In the genomic region with DNA sequence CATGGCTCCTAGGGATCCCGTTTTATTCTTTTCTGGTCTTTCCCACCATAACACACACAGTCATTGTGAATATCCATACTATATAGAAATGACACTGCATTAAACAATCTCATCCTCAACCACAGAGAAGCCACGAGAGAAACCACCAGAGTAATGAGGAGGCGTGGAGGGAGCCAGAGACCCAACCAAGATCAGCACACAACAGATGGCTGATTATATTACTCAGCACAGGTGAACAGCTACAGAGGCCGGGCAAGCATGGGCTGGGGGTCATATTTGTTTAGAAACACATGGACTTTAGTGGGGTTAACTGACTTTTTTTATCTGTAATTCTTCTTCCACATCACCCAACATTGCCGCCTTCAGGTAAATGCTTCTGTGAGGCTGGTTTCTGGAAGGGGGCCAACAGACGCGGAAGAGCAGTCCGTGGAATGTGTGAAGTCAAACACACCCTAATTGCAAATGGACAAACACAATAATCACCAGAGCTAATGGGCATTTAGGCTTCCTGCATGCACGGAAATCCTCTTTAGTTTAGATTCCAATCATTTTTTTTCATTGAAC, we compare ENCODE assay signal across 17 mouse cellular contexts.
DNase-seq lines count a peak whose midpoint lies in the region; ATAC-seq and TF ChIP-seq lines count a peak whose summit lies in the region.
"Had no signal": no experiment of that assay in that cellular context is flagged by ENCODE, and none has a peak within 500 bp of the region (broad histone marks: within the 10 kb centered on the region; RNA-seq: fewer than 3 reads in every experiment).

No protein-coding gene starts in this region.

- ATAC-seq in neural tube, embryonic 15.5 days (ENCODE audit: low FRiP score): no peak
- ATAC-seq: forebrain, embryonic 14.5 days had no signal

- H3K27me3 ChIP-seq in myocyte (ENCODE audit: control insufficient read depth, insufficient read depth, insufficient read length): no peaks in the 10 kb centered on the region
- no peaks in the 10 kb centered on the region for H3K27me3 ChIP-seq in neural tube, embryonic 15.5 days (replicated peaks)
- H3K27me3 ChIP-seq: liver, embryonic 15.5 days had no signal

- no peak overlapping the region for H3ac ChIP-seq in myocyte (ENCODE audit: control insufficient read depth, insufficient read length)

- H3K36me3 ChIP-seq in myocyte (ENCODE audit: control insufficient read depth, insufficient read depth): no peaks in the 10 kb centered on the region
- H3K36me3 ChIP-seq in neural tube, embryonic 15.5 days: no peaks in the 10 kb centered on the region
- H3K36me3 ChIP-seq: heart, embryonic 13.5 days; liver, embryonic 15.5 days; midbrain, embryonic 12.5 days had no signal

- peaks cover 35% of the 10 kb centered on the region for H3K4me1 ChIP-seq in neural tube, embryonic 15.5 days
- H3K4me1 ChIP-seq: heart, embryonic 13.5 days; liver, embryonic 15.5 days had no signal

- H3K9ac ChIP-seq in neural tube, embryonic 15.5 days (replicated peaks): no peak overlapping the region
- H3K9ac ChIP-seq: heart, embryonic 13.5 days; liver, embryonic 15.5 days; midbrain, embryonic 12.5 days had no signal

- H3K4me3 ChIP-seq in myocyte: no peak overlapping the region
- no peak overlapping the region for H3K4me3 ChIP-seq in neural tube, embryonic 15.5 days (replicated peaks)
- H3K4me3 ChIP-seq: erythroblast, embryonic 14.5 days; heart, embryonic 13.5 days; liver, embryonic 15.5 days; midbrain, embryonic 12.5 days had no signal

- no peak overlapping the region for H3K27ac ChIP-seq in neural tube, embryonic 15.5 days (replicated peaks)
- H3K27ac ChIP-seq: heart, embryonic 13.5 days; liver, embryonic 15.5 days; midbrain, embryonic 12.5 days had no signal

- TF ChIP-seq POLR2A in myocyte (IDR thresholded peaks at IDR 0.05; ENCODE audit: insufficient read length, low read depth): no peak

- H3K9me3 ChIP-seq in neural tube, embryonic 15.5 days (replicated peaks): no peaks in the 10 kb centered on the region
- H3K9me3 ChIP-seq: heart, embryonic 13.5 days; liver, embryonic 15.5 days; midbrain, embryonic 12.5 days had no signal

- intact Hi-C loops in left cerebral cortex, postnatal 4 days (cut with DNase I): no loop called here
- intact Hi-C loops in left cerebral cortex, postnatal 36 days (cut with DNase I): no loop called here

- no peak overlapping the region for H3K4me2 ChIP-seq in myocyte (ENCODE audit: low read depth)
- H3K4me2 ChIP-seq in neural tube, embryonic 15.5 days: no peak overlapping the region
- H3K4me2 ChIP-seq: heart, embryonic 13.5 days; liver, embryonic 15.5 days; midbrain, embryonic 12.5 days had no signal

- no peaks in the 10 kb centered on the region for H3K79me2 ChIP-seq in myocyte (ENCODE audit: control insufficient read depth, insufficient read depth)

- 70% methylated on average over 9 of the region's 9 CpGs for WGBS in neural tube, embryonic 15.5 days

- DNase-seq in cerebellum, adult 11 months: peak; percentile 47
- DNase-seq in cerebellum, postnatal 4 days (ENCODE audit: low spot score in 2 of 2): no peak
- peak; percentile 19 for DNase-seq in left cerebral cortex, postnatal 4 days
- DNase-seq in left cerebral cortex, postnatal 36 days (ENCODE audit: low spot score in 2 of 2): no peak
- DNase-seq in cerebellum, postnatal 14 days: peak; percentile 68 to 69
- no peak for DNase-seq in embryo, embryonic 10.5 days (ENCODE audit: low spot score)
- DNase-seq: adrenal gland, postnatal 36 days; heart, postnatal 4 days; layer of hippocampus, adult 9-11 months; thymus, postnatal 36 days had no signal

TF ChIP-seq in myocyte, 11 proteins besides CTCF, POLR2A, EP300 and RAD21:
- no peak for TF ChIP-seq USF1 (IDR thresholded peaks at IDR 0.05; ENCODE audit: low read depth)
- TF ChIP-seq MYOD1 (IDR thresholded peaks at IDR 0.05; ENCODE audit: control insufficient read depth in 1 of 3, insufficient read length in 2 of 3, low read depth in 2 of 3): peak in 2 of 3 experiments; percentile 13 to 56
- no peak for TF ChIP-seq E2F4 (IDR thresholded peaks at IDR 0.05; ENCODE audit: insufficient read depth)

Comparison
In these comparisons a context has a peak if more than half of its experiments do, and no peak if none do; other contexts are left out.
1. DNase-seq: peak in cerebellum, adult 11 months (single experiment), left cerebral cortex, postnatal 4 days (single experiment) and cerebellum, postnatal 14 days (2 of 2); none in cerebellum, postnatal 4 days (0 of 2), left cerebral cortex, postnatal 36 days (0 of 2) and embryo, embryonic 10.5 days (single experiment).